Mouse (Mus musculus): ENCODE measurements around the gene E2f6.

- TF ChIP-seq POLR2A (IDR thresholded peaks at IDR 0.05; ENCODE audit: low read depth, low read length), result no peak
- no peak for TF ChIP-seq CTCF (IDR thresholded peaks at IDR 0.05; ENCODE audit: borderline replicate concordance, insufficient read depth, low read length)
Measured at GRCm38 (mm10) chr12:16848501-16848900, 37.7 kb downstream of the E2f6 start.

All from embryonic fibroblast, embryonic 13.5 days (primary cell).